Mouse (Mus musculus) layer of hippocampus, adult 2 months (tissue): ENCODE results near the gene Fmo1. TPM values are rescaled to one million over a fixed set of nuclear protein-coding genes. Genes with fewer than 3 reads are reported as not detected.
A peak's percentile ranks its signal among the peaks of the same experiment; 100 is the strongest.

Experiments
- DNase-seq, 2 experiments: peaks; one replicate each; pipeline ENCODE4 v3.0.0; 2022; ENCODE audit warnings: low spot score in 2 of 2
- H3K27ac ChIP-seq: fragments of 200-600 bp; 2 replicates; pipeline ENCODE4 v1.8.1; 2022
- H3K4me3 ChIP-seq: fragments of 200-600 bp; 2 replicates; pipeline ENCODE4 v1.8.1; 2022; ENCODE audit warnings: mild to moderate bottlenecking
- CTCF ChIP-seq: fragments of 200-600 bp; conservative IDR thresholded peaks from 2 replicates; pipeline ENCODE4 v1.8.1; 2022; ENCODE audit warnings: antibody characterized with exemption, mild to moderate bottlenecking, moderate library complexity
- total RNA-seq, 2 experiments: library from RNA; stranded (reverse); gene quantifications; 2 replicates each; pipeline ENCODE4 v1.2.3; 2021

The Fmo1 gene
- total RNA-seq, 2 experiments from 2014 or later, result 7.5 to 13.5 TPM

DNA sequence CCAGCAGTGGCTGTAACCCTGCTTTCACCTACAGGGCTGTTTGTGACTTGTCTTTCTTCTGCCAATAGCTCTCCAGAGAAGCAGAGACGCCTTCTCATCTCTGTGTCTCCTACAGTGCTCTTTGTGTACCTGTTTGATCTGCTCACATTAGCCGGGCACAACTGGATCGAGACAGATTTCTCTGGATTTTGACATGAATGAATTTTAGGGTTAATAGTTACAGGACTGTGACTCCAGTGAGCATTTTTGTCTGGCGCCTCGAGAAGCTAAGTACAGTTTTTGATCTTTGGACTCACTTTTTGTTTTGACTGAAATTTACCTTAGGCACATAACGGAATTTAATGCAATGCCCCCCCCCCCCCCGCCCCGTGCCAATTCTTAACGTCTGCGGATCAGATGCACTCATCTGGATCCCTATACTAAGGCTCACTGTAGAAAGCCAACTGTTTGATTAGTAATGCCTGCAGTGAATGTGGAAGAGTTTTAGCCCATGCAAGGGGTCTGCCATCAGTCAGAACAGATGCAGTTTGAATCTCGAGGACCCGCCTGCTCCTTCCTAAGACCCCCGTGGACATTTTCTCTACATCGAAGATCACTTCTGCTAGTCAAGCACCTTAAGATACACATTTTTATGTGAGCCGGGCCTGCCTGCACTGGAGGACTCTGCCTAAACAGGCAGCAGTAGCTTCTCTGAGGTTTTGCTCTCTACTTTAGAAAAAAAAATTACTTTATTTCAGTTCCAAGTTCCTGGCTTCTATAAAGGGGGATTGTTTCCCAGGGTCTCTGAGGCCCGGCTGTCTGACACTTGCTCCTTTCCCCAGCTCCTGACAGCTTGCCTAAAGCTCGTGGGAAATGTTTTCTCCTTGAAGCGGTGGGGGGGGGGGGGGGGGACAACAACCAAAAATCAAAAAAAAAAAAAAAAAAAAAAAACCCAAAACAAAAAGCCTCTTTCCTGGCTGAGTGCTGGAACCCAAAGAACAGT lies 8.4 kb downstream of the Fmo1 start:
- H3K27ac ChIP-seq, result peak overlapping the region; percentile 81
- H3K4me3 ChIP-seq, result peak overlapping the region; percentile 42
- DNase-seq, result no peak
- TF ChIP-seq CTCF, result no peak

DNA sequence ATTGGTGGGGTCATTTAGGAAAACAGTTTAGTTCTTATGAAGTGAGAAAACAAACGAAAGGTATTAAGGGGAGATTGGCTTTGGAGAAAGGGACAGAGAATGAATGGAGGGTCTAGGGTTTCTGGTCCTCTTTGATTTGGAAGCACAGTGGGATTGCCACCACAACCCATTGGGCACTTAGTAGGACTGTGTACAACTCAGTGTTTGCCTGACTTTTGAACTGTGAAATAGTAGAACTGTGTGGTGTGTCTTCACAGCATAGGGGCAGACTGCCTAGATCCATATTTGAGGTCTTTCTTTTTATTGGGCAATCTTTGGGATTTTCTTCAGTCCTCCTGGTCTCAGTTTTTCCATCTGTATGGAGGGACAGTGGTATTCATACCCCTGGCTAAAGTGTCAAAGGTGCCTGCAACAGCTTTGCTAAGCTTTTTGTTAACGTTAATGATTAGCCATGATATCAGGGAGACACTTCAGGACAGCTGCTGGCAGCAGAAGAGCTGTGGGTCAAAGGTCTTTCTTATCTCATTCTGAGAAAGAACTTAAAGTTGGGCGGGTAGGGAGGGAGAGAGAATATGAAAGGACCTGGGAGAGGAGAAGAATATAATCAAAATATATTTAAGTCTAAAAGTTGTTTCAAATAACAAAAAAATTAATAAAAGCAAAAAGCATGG lies 12.5 kb downstream of the Fmo1 start:
- Histone ChIP-seq H3K4me3 (no peak overlapping the region), H3K27ac (no peak overlapping the region)
- no peak for DNase-seq
- TF ChIP-seq CTCF, result no peak

DNA sequence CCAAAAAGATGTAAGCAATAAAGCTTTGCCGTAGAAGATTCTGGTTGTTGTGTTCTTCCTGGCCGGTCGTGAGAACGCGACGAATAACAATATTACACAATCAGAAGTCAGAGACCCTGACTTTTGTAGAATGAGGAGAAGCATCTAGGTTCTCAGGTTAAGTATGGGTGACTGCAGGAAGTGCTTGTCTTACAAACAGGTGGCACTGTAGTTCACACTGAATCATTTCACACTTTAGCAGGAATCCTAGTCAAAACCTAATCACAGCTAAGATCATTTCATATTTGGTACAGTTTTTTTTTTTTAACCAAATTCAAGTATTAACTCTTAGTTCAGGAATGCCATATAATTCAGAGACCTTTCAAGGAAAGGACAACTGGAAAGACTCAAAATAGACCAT lies 18.9 kb downstream of the Fmo1 start:
- TF ChIP-seq CTCF, result peak; percentile 63
- Histone ChIP-seq H3K27ac (no peak overlapping the region), H3K4me3 (no peak overlapping the region)
- no peak for DNase-seq

DNA sequence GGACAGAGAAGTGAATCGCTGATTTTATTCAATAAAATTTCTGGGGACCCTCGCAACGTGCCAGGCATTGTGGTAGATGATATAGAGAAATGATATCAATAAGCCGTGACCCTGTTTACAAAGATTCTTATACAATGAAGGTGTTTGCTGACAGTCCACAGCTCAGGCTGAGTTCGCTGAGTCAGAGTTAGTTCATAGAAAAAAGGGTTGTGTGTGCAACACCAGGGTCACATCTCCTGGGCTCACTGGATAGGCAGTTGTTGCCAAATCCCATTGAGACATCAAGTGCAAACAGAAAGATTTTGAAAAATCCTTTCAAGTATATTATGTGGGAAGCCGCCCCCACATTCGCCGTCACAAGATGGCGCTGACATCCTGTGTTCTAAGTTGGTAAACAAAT lies 26.2 kb downstream of the Fmo1 start:
- DNase-seq, result no peak
- Histone ChIP-seq H3K4me3 (no peak overlapping the region), H3K27ac (no peak overlapping the region)
- no peak for TF ChIP-seq CTCF

DNA sequence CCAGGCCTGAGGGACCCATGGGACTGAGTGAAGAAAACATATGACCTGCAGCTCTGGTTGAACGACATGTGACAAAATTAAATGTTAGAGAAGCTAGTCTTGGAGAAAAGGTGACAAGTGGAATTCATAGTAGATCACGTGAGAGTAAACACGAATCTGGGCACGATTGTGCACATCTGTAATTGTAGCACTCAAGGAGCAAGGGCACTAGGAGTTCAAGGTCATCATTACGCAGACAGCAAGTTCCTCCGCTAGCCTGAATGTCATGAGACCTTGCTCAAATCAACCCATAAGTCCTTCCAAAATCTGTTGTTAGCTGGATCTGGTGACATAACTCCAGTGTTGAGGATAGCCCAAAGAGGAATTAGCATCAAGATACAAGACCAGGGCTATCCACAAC lies 27.4 kb downstream of the Fmo1 start:
- no peak for TF ChIP-seq CTCF
- no peak overlapping the region for H3K4me3 ChIP-seq
- DNase-seq, result no peak
- H3K27ac ChIP-seq, result no peak overlapping the region

DNA sequence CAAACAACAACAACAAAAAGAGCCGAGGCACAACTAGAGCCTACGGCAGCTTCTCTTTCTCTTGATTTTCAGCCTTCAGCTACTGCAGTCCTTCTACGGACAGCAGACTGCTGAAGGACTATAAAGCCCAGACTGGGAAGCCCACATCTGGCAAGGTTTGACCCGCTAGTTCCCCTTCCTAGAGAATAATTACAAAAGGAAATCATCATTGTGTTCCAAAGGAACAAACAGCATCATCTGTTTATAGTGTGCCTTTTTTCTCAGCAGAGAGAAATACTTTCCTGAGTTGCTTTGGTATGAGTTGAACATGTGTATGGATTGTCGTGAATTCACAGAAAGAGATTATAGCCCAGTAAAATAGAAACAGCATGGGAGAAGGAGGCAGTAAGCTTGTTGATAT lies 32.1 kb downstream of the Fmo1 start:
- Histone ChIP-seq H3K4me3 (no peak overlapping the region), H3K27ac (no peak overlapping the region)
- DNase-seq, result no peak
- TF ChIP-seq CTCF, result no peak

DNA sequence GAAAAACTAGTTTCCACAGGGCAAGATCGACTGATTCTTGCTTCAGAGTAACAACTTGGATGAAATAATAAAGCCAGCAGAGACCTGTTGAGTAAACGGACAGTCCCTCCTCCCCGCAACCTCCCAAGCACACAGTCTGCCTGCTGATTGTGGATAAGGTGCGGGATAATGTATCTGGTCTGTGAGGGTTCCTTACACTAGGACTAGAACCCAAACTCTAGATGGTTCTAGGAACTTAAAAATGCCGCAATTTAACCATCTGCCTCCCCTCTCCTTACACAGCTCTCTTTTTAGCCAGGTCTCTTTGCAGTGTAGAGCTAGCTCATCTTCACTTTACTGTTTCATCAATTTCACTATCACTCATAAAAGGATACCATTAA lies 33.8 kb downstream of the Fmo1 start:
- H3K4me3 ChIP-seq, result no peak overlapping the region
- TF ChIP-seq CTCF, result no peak
- DNase-seq, result no peak
- H3K27ac ChIP-seq, result no peak overlapping the region

DNA sequence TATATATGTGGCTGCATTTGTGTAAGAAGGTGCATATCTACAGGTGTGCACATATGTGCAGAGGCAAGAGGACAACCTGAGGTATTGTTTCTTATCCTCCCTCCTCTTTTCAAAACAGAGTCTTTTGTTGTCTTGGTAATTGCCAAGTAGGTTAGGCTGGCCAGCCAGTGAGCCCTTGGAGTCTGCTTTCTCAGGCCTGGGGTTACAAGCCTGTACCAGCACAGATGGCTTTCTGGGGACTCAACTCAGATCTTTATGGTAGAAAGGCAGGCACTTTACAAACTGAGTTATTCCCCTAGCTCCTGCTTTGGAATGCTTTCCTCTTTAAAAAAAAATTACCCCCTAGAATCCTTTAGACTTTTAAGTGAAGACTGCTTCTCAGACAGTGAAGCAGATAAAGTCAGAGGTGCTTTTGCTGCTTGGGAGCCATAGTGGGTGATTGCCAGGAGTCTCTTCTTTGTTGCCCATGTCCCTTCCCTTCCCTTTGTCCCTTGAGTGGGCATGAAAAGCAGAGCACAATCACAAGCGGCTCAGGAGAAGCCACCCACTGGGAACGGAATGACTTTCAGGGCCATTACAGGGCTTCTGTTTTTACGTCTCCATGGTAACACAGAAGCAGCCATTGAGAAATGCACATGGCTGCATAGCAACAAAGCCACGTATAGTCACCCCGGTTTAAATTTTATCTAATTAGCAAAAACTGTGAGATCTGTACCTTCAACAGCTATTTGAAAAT lies 34.4 kb downstream of the Fmo1 start:
- TF ChIP-seq CTCF, result no peak
- no peak for DNase-seq
- Histone ChIP-seq H3K4me3 (no peak overlapping the region), H3K27ac (no peak overlapping the region)

DNA sequence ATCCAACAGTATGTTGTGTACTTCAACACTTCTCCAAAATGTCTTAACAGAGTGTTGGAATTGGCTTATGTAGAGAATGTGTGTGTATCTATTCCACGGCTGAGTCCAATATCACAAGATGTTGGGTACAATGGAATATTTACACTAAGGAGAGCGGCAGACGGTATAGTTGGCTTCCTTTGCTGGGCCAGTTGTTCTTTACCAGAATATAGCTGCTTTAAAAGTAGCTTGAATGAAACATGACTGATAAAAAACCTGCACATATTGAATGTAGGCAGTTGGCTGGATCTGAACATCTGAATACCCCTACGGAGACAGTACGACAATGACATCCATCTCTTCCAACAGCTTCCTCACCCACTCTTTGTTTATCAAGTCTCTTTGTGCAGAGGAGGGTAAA lies 47.1 kb downstream of the Fmo1 start:
- TF ChIP-seq CTCF, result no peak
- DNase-seq, result peak; percentile 11 to 45
- Histone ChIP-seq H3K27ac (no peak overlapping the region), H3K4me3 (no peak overlapping the region)

DNA sequence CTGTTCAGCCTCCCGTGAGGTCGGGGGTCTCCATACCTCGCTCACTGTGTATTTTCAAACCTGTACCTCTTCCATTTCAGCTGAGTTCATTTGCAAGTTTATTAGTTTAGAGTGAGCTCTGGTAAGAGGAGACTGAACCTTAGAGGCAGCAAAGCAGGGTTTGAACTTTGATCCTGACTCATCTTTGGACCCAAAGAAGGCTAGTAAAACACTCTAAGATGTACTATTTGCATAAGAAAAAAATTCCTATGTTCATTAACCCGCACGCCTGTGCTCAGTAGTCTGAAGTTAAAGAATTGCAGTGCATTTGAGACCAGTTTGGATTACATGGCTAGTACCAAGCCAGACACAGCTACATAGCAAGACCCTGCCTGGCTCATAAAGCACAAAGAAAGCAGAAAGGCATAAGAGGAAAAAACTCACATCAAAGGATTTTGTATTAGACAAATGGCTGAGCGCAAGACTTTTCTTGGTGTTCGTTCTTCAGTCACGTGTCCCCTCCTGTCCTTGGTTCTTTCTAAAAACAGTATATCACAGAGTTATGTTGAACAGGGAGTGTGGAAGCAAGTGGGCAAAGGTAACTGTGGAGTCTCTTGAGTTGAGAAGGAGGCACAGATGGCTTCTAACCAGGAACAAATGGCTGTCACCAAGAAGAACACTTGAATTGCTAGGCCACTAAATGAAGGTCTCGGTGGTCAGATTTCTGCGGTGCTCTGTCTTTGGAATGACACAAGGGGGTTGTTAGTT lies 50.9 kb downstream of the Fmo1 start:
- no peak for DNase-seq
- TF ChIP-seq CTCF, result no peak
- no peak overlapping the region for H3K4me3 ChIP-seq
- H3K27ac ChIP-seq, result no peak overlapping the region

DNA sequence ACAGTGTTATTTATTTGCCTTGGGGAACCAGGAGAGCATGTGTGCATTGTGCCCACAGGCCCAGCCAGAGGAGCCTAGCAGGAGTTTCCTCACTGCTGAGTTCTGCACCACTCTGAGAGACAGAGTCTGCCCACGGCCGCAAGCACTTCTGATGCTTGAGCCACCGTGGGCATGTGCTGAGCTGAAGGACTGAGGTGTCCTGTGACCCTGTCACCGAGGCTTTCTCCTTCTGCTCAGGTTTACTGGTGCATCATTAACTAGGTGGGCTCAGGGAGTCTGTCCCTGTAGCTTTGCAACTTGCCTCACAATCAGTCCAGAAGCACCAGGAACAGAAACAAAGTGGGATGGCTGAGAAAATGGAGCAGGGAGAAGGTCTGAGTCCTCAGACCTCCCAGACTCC lies 51.5 kb downstream of the Fmo1 start:
- H3K4me3 ChIP-seq, result no peak overlapping the region
- DNase-seq, result no peak
- no peak overlapping the region for H3K27ac ChIP-seq
- TF ChIP-seq CTCF, result no peak

DNA sequence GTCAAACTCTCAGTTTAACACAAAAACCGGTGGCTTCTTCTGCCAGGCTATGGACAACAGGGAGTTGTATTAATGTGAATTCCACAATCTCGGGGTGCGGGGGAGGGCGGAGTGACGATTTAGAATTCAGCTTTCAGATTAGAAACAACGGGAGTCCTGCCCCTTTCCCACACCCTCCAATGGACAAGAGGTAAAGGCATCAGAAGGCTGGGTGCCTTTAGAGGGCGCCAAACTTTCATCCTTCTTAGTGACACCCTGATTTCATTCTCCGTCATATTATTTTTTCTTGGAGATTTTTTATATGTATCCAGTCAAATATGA lies 52.6 kb downstream of the Fmo1 start, which contains the start of gene Fmo4:
Gene Fmo4 (minus strand): TSS at position 137 of the 321 bp plus-strand sequence.
- Histone ChIP-seq H3K4me3 (no peak within 1 kb of the TSS), H3K27ac (no peak within 1 kb of the TSS)
- TF ChIP-seq CTCF, result peak; percentile 77
- DNase-seq, result peak; percentile 3 to 13
